Mouse (Mus musculus) hindbrain, embryonic 14.5 days (tissue): ENCODE data around the gene Plch1. TPM values are rescaled to one million over a fixed set of nuclear protein-coding genes. Genes with fewer than 3 reads are reported as not detected.
A peak's percentile ranks its signal among the peaks of the same experiment; 100 is the strongest.

ENCODE experiments used
- ATAC-seq: fragments of 200-750 bp; cut with Nextera tagmentation; 2 replicates; pipeline ENCODE4 v1.8.0; 2017; ENCODE audit warnings: moderate number of reproducible peaks, mild to moderate bottlenecking, moderate TSS enrichment, moderate library complexity; ENCODE audit not compliant: low FRiP score
- DNase-seq: peaks from one replicate; pipeline ENCODE4 v3.0.0-alpha.2; 2015; ENCODE audit warnings: low spot score
- H3K27ac ChIP-seq: fragments of 300-500 bp; sonication (generic); 2 replicates; pipeline ENCODE4 v1.5.1; 2014; ENCODE audit warnings: mild to moderate bottlenecking, moderate library complexity
- H3K27me3 ChIP-seq: fragments of 300-500 bp; sonication (generic); 2 replicates; pipeline ENCODE4 v1.6.1; 2014; ENCODE audit warnings: mild to moderate bottlenecking, low read length, mixed read lengths; ENCODE audit not compliant: control insufficient read depth, insufficient read depth
- H3K36me3 ChIP-seq: fragments of 300-500 bp; sonication (generic); replicated peaks from 2 replicates; pipeline ENCODE4 v1.6.1; 2014; ENCODE audit not compliant: control insufficient read depth, insufficient read depth
- H3K4me1 ChIP-seq: fragments of 300-500 bp; sonication (generic); replicated peaks from 2 replicates; pipeline ENCODE4 v1.6.1; 2014; ENCODE audit warnings: antibody characterized with exemption, low read length, mixed read lengths; ENCODE audit not compliant: control insufficient read depth, insufficient read depth
- H3K4me2 ChIP-seq: fragments of 300-500 bp; sonication (generic); replicated peaks from 2 replicates; pipeline ENCODE4 v1.6.1; 2014; ENCODE audit warnings: mild to moderate bottlenecking, moderate library complexity
- H3K4me3 ChIP-seq: fragments of 300-500 bp; sonication (generic); replicated peaks from 2 replicates; pipeline ENCODE4 v1.5.1; 2014; ENCODE audit warnings: mild to moderate bottlenecking, low read length
- H3K9ac ChIP-seq: fragments of 300-500 bp; sonication (generic); 2 replicates; pipeline ENCODE4 v1.6.1; 2014
- H3K9me3 ChIP-seq: fragments of 300-500 bp; sonication (generic); 2 replicates; pipeline ENCODE4 v1.6.1; 2016; ENCODE audit warnings: low read length; ENCODE audit not compliant: control insufficient read depth
- WGBS: fragments of 180-500 bp; shearing (Covaris S2); extraction: QIAGEN DNeasy Blood & Tissue Kit; methylation state at CpG from one replicate; pipeline ENCODE4 v1.1.7; 2014; 5-methylcytosine and 5-hydroxymethylcytosine counted together
- polyA plus RNA-seq: library from polyadenylated mRNA; unstranded; fragments of >200 nt; fragmentation: Nextera tagmentation; extraction: Ambion mirVana; gene quantifications from 2 replicates; pipeline ENCODE4 v1.2.1, GENCODE M21; 2014

Gene Plch1
- polyA plus RNA-seq, 1 experiment from 2014 or later = 11.3 TPM

DNA sequence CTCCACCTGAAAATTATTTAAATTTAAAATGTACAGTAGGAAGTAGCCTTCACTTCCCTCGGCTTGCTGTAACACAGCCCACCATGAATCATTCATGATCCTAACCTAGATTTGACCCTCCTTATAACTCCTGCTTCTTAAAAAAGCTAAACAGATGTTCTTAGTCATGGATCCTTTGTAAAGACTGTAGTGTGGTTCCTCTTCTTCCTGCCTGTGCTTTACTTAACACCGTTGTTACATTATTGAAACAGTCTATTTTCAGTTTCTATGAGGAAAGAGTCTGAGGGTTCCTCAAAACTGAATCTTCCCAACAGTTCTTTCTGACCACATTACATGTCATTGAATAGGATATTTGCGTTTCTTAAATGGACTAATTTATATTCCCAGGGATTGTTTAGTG is 234.0 kb downstream of the Plch1 start:
- whole genome bisulfite sequencing = 79% methylated on average over 3 of the region's 3 CpGs
- no peaks in the 10 kb centered on the region for H3K27me3 ChIP-seq
- H3K27ac ChIP-seq = no peak overlapping the region
- H3K4me3 ChIP-seq = no peak overlapping the region
- H3K36me3 ChIP-seq = no peaks in the 10 kb centered on the region
- no peak overlapping the region for H3K4me2 ChIP-seq
- no peak for DNase-seq
- H3K4me1 ChIP-seq = no peaks in the 10 kb centered on the region
- no peaks in the 10 kb centered on the region for H3K9me3 ChIP-seq
- ATAC-seq = no peak
- H3K9ac ChIP-seq = no peak overlapping the region

- peak; percentile 38 for DNase-seq
- Histone ChIP-seq H3K9ac (no peak overlapping the region), H3K27ac (no peak overlapping the region), H3K36me3 (no peaks in the 10 kb centered on the region), H3K4me3 (no peak overlapping the region), H3K4me2 (no peak overlapping the region), H3K9me3 (no peaks in the 10 kb centered on the region), H3K27me3 (no peaks in the 10 kb centered on the region), H3K4me1 (no peaks in the 10 kb centered on the region)
- 67% methylated on average over 6 of the region's 6 CpGs for WGBS
- ATAC-seq = peak; percentile 61; the same call in 1 of the 2 replicates
Observed at GRCm38 (mm10) chr3:63664575-63665243, 234.6 kb downstream of the Plch1 start.

Other genes with a start within 250 kb of the Plch1 start
- gene E130311K13Rik, start 30.0 kb upstream of the Plch1 start, polyA plus RNA-seq = 6.2 and 7.5 TPM in 2 replicates
- gene Slc33a1, start 65.3 kb upstream of the Plch1 start, polyA plus RNA-seq = 19.7 and 22.6 TPM in 2 replicates
- gene Gmps, start 76.6 kb upstream of the Plch1 start, polyA plus RNA-seq = 52.7 and 53.6 TPM in 2 replicates
- gene Vmn2r1, start 182.1 kb upstream of the Plch1 start, polyA plus RNA-seq = 0.14 and 0.28 TPM in 2 replicates
- 0.08 TPM in 1 of 2 replicates, not detected in the other for gene Vmn2r2, start 242.5 kb upstream of the Plch1 start, polyA plus RNA-seq